Mouse (Mus musculus): ENCODE data around the gene Man2a2. TPM values are rescaled to one million over a fixed set of nuclear protein-coding genes. Genes with fewer than 3 reads are reported as not detected.

The Man2a2 gene
- total RNA-seq (2023), result 100 to 1,000 TPM; 101 to 118 TPM

DNA sequence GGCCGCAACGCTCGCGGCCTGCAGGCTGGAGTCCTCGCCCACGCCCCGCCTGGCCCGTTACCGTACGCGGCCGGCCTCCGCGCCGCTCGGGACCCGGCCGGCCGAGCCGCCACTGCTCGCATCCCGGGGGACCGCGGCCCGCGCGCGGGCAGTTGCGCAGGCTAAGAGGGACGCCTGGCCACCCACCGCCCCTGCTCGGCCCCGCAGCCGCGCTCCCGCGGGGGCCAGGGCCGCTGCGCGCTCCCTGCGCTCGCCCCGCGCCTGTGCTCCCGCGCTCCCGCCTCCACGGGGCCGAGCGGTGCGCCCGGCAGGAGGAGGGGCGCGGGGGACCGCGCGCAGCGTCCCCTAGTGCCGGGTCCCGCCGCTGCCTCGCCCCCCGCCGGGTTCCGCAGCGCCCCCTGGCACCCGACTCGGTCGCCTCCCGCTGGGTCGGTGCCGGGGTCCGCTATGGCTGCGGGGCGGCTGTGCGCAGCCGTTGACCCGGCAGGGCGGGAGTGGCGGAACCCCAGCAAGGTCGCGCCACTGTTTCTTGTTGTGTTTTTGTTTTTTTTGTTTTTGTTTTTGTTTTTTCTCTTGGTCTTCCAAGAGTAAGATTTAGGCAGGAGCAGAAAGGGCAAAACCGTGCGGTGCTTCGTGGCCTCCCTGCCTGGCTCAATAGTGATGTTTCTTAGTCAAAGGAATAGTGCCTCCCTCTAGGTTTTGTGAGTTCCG is at the start of gene Man2a2:
Man2a2 (minus strand) TSS at position 335 of the 711 bp plus-strand sequence.

DNA sequence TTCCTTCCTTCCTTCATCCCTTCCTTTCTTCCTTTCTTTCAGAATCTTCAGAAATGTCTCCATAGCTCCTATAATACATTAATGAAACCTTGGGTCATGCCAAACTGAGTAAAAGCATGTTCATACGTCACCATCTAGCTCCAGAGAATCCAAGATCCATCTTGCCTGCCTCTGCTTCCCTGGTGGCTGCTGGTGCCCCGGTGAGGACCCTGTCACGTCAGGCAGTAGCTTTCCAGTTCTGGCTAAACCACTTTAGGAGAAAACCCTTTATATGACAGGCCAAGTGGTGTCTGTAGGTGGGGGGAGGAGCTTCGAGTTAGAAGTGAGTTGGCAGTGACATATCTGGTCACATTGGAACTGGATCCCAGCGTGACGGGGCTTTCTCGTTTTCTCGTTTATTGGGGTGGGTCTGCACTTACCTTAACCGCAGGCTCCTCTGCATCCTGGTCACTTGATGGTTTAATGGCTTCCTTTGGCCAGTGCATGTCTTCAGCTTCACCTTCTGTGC is 34.1 kb upstream of the Man2a2 start, which contains the start of gene Furin:
Furin (minus strand) TSS at position 249 of the 508 bp plus-strand sequence.

DNA sequence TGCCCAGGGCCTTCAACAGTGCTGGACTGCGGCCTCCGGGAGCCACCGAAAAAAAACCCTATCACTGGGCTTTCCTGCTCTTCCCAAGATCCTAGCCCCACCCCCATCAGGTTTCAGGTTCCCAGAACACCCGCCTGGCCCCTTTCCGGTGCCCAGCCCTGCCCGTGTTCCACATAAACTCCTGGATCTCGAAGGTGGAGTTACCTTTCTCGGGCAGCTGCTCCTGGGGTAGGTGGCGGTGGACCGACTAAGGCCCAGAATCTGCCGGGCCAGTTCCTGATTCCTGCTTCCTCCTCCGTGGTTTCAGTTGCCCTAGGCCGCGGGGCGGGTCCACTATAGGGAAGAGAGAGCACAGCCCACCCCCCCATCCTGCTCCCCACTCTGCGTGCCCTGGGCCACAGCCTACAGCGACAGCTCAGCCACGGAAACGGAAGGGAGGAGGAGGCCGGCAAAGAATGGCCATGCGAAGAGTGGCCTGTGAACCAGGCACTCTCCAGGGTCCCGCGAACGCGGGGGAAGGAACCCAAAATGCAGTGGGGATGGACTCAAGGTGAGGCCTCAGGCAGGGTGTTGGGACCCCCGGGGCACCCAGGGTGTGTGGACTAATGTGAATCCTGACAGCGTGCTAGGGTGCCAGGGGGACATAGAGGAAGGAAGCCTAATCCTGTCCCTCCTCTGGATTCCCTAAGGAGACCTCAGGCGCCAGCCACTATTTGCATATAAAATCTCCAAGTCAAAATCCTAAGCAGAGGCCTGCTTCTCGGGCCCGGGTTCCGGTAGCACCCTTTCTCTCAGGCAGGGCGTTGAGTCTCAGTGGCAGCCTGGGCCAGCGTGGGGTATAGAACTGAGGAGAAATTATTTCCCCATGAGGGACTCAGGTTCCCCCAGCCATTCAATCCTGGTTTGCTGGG is 16.7 kb upstream of the Man2a2 start, which contains the start of gene Fes:
Fes (minus strand) TSS at position 314 of the 911 bp plus-strand sequence.

DNA sequence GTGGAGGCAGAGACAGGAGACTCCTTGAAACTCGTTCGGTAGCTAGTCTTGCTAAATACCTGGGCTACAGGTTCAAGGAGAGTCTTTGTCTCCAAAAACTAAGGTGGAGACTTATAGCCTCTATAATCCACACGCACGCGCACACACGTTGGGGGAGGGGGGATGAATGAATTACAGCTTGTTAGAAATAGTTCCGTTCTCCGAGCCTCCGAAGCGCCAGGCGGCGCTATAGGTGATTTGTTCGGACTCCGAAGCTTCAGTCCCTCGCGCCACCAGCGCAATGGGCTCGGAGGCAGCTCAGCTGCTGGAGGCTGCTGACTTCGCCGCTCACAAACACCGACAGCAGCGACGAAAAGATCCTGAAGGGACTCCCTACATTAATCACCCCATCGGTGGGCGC is 28.3 kb downstream of the Man2a2 start, which contains the start of gene Hddc3:
Hddc3 (plus strand) TSS at position 247 of the 400 bp plus-strand sequence.

DNA sequence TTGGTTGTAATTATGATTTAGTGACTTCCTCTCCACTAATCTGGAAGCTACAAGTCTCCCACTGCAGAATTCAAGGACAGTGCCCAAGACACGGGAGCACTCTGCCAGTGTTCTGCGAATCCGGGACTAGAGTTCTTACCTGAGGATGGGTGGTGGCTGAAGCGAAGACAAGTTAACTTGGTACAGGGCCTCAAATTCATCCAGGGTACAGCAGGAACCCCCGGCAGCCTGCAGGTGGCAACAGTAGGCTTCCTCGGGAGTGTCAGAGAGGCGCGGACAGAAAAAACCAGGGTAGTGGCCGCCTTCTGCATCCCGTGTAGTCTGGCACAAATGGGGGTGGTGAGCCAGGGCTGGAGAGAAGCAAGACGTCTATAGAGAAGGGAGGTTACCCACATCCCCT is 30.4 kb downstream of the Man2a2 start, which contains the start of gene Unc45a:
Unc45a (minus strand) TSS at position 213 of the 400 bp plus-strand sequence.

DNA sequence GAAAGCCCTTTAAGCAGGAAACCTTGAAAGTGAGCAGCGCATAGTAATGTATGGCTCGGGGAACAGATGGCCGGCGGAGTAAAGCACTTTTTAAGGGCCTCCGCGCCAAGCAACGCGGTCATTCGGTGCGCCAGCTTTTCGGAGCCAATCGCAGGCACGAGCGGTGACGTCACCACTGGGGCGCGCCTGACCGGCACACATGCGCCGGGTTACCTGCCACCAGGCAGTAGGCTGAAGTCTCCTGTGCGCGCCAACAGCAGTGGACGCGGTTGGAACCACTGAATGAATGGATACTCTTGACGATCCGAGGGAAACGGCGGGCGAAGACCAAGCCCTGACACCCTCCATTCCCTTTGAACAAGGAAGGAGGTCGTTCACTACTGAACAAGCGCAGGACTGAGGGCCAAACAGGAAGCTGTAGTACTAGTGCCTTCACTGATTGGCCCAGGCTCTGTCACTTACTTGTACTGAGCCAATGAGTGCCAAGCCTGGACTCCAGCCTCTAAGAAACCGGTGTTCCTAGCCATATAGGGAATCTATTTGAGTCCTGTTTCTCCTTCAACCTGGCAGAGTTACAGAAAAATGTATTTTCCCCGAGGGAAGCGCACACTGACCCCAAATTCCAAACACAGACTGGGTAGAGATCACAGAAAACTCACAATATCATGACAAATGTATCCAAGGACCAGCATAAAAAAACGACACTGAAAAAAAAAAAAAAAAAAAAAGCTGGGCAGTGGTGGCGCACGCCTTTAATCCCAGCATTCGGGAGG is 46.9 kb downstream of the Man2a2 start, which contains the start of gene Rccd1:
Rccd1 (minus strand) TSS at position 412 of the 773 bp plus-strand sequence.

Other genes with a start within 250 kb of the Man2a2 start
- 10 to 100 TPM; 49.1 to 50.8 TPM for gene Sema4b, start 184.5 kb downstream of the Man2a2 start, total RNA-seq (2023)
- gene Cib1, start 138.6 kb downstream of the Man2a2 start, total RNA-seq (2023), result 10 to 100 TPM; 46.9 to 58.5 TPM
- 1 to 10 TPM; 6.9 to 8.1 TPM for gene Gdpgp1, start 138.5 kb downstream of the Man2a2 start, total RNA-seq (2023)
- gene Ttll13, start 125.0 kb downstream of the Man2a2 start, total RNA-seq (2023), result 1 to 10 TPM in 1 of 2 experiments, under 1 TPM in 1; 0.41 to 1.0 TPM
- gene Ngrn, start 110.2 kb downstream of the Man2a2 start, total RNA-seq (2023), result 10 to 100 TPM; 21.1 to 21.8 TPM
- gene Vps33b, start 101.7 kb downstream of the Man2a2 start, total RNA-seq (2023), result 10 to 100 TPM; 30.0 to 36.6 TPM
- gene Prc1, start 76.9 kb downstream of the Man2a2 start, total RNA-seq (2023), result 1 to 10 TPM; 7.9 to 8.1 TPM
- 10 to 100 TPM; 31.3 to 36.6 TPM for gene Rccd1, start 46.9 kb downstream of the Man2a2 start, total RNA-seq (2023)
- gene Unc45a, start 30.4 kb downstream of the Man2a2 start, total RNA-seq (2023), result 100 to 1,000 TPM; 114 to 117 TPM
- 1 to 10 TPM; 7.5 to 8.3 TPM for gene Hddc3, start 28.3 kb downstream of the Man2a2 start, total RNA-seq (2023)
- 10 to 100 TPM in 1 of 2 experiments, 1 to 10 TPM in 1; 5.2 to 11.5 TPM for gene Fes, start 16.6 kb upstream of the Man2a2 start, total RNA-seq (2023)
- gene Furin, start 34.1 kb upstream of the Man2a2 start, total RNA-seq (2023), result 10 to 100 TPM; 73.1 to 73.7 TPM
- 10 to 100 TPM; 14.0 to 15.6 TPM for gene Blm, start 163.7 kb upstream of the Man2a2 start, total RNA-seq (2023)